Mouse (Mus musculus) E14TG2a.4 (cell line): Measurements from ENCODE around the gene Gabbr2.

Experiments used
- CTCF ChIP-seq: conservative IDR thresholded peaks from 2 replicates; pipeline ENCODE4 v1.5.1; 2014; ENCODE audit warnings: low read length
- NANOG ChIP-seq: IDR thresholded peaks from 2 replicates; pipeline ENCODE4 v1.6.1; 2014; ENCODE audit warnings: borderline replicate concordance, low read length, mixed read lengths
- POU5F1 ChIP-seq: IDR thresholded peaks from 2 replicates; pipeline ENCODE4 v1.6.1; 2014; ENCODE audit warnings: low read length, borderline replicate concordance

DNA sequence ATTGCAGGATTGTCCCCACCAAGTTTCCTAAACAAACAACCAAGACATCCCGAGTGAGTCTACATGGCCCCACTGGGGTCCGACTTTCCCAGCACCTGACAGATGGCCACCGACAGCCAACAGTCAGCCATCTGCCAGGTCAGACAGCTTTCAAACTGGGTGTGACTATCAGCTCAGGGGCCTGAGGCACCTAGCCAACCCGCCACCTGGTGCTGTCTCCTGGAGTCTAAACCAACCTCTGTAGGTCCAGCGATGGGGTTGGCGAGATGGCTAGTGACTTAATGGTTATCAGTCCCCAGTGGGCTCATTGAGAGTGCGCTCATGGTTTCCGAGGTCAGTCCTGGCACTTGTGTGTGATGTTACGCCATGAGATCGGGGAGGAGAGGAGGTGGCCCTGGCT, 366.6 kb downstream of the Gabbr2 start:
- TF ChIP-seq CTCF: no peak
- TF ChIP-seq POU5F1: no peak
- no peak for TF ChIP-seq NANOG
